Mouse (Mus musculus) cerebellum, adult 2 months (tissue): Measurements from ENCODE around the gene Fam118b. TPM values are rescaled to one million over a fixed set of nuclear protein-coding genes. Genes with fewer than 3 reads are reported as not detected.
A peak's percentile ranks its signal among the peaks of the same experiment; 100 is the strongest.

Experiments used
- DNase-seq, 2 experiments: peaks; one replicate each; pipeline ENCODE4 v3.0.0; 2021
- H3K27ac ChIP-seq: fragments of 200-500 bp; 2 replicates; pipeline ENCODE4 v1.5.1; 2012; ENCODE audit warnings: low read length, control low read depth, inconsistent platforms; ENCODE audit not compliant: insufficient read depth
- H3K27me3 ChIP-seq: fragments of 200-500 bp; 2 replicates; pipeline ENCODE4 v1.6.1; 2012; ENCODE audit warnings: inconsistent platforms, mild to moderate bottlenecking, low read length, moderate library complexity; ENCODE audit not compliant: control insufficient read depth, insufficient read depth
- H3K4me1 ChIP-seq: fragments of 200-500 bp; 2 replicates; pipeline ENCODE4 v1.6.1; 2011; ENCODE audit warnings: low read length; ENCODE audit not compliant: control insufficient read depth, insufficient read depth
- H3K4me3 ChIP-seq: fragments of 200-500 bp; replicated peaks from 2 replicates; pipeline ENCODE3; 2011; ENCODE audit warnings: mild to moderate bottlenecking, low read depth, low read length, control low read depth; ENCODE audit not compliant: insufficient read depth
- CTCF ChIP-seq: fragments of 200-500 bp; IDR thresholded peaks from 2 replicates; pipeline ENCODE4 v1.5.1; 2011; ENCODE audit warnings: low read depth, mild to moderate bottlenecking, control low read depth, low read length, moderate library complexity, borderline replicate concordance; ENCODE audit not compliant: insufficient read depth
- POLR2A ChIP-seq: fragments of 200-500 bp; IDR thresholded peaks from 2 replicates; pipeline ENCODE4 v1.6.1; 2011; ENCODE audit warnings: low read length, control low read depth, borderline replicate concordance; ENCODE audit not compliant: insufficient read depth
- WGBS: fragments of 180-500 bp; shearing (Covaris S2); methylation state at CpG from one replicate; pipeline ENCODE4 v1.1.7; 2018; 5-methylcytosine and 5-hydroxymethylcytosine counted together
- polyA plus RNA-seq: library from polyadenylated mRNA; depleted of rRNA; stranded (reverse); fragments of >200 nt; gene quantifications from 2 replicates; pipeline ENCODE4 v1.2.3, GENCODE M21; 2012; rRNA removed

The Fam118b gene
- 23.3 and 23.4 TPM in 2 replicates for polyA plus RNA-seq

DNA sequence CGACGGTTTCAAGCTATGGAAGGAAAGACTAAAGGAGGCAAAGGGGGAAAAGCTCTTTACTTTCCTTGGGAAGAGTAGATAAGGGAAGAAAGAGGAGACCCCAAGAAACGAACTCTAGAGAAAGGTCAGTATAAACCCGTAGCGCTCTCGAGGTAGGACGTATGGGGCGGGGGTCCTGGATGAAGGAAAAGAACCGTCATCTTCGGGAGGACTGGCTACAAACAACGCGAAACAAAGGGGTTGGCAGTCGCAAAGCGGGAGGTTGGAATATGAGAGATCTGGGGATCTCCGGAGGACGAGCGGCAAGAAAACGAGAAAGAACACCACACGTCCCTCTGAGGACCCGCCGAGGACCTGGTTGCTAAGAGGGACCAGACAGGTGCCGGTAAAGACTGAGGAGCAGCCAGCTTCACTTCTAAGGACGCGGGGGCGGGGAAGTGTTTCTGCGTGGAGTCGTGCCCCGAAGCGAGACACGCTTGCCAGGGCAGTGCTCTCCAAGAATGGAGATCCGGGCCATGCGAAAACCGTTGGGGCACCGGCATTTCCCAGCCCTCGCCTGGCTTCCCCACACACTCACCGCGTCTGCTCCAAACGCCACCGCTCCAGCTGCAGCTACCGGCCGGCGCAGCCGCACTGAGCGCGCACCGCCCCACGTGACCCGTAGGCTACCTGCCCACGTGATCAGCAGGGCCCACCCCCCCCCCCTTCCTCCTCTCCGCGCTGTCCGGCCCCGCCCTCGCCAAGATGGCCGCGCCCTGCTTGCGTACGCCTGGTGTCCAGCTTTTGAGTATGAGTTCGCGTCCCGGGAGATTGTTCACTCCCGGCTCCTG lies at the start of gene Fam118b, which contains the start of gene Rpusd4:
Gene Fam118b (minus strand): TSS at position 660 of the 830 bp plus-strand sequence.
Gene Rpusd4 (plus strand): TSS at position 720 of the 830 bp plus-strand sequence.
- Histone ChIP-seq H3K4me3 (peak within 1 kb of the TSS; percentile 69), H3K27ac (peak within 1 kb of the TSS; percentile 30), H3K4me1 (no peaks in the 10 kb centered on the region; the same call in 1 of the 2 replicates), H3K27me3 (no peaks in the 10 kb centered on the region)
- DNase-seq, result peak; percentile 92 to 93
- no peak for TF ChIP-seq CTCF
- peak; percentile 99 for TF ChIP-seq POLR2A
- under 1% methylated on average over 61 of the region's 62 CpGs for WGBS

GRCm38 (mm10) chr9:35316771-35317211 lies 49.2 kb upstream of the Fam118b start:
- TF ChIP-seq POLR2A (no peak), CTCF (no peak)
- 95% methylated on average over 3 of the region's 3 CpGs for WGBS
- DNase-seq, result no peak
- H3K27me3 ChIP-seq, result no peaks in the 10 kb centered on the region
- no peak overlapping the region for H3K27ac ChIP-seq
- H3K4me1 ChIP-seq, result peaks cover 18% of the 10 kb centered on the region
- no peak overlapping the region for H3K4me3 ChIP-seq

- DNase-seq, result no peak
- no peaks in the 10 kb centered on the region for H3K27me3 ChIP-seq
- no peak for TF ChIP-seq POLR2A
- TF ChIP-seq CTCF, result no peak
- 88% methylated on average over 1 of the region's 1 CpGs for whole genome bisulfite sequencing
- peaks cover 18% of the 10 kb centered on the region for H3K4me1 ChIP-seq
- no peak overlapping the region for H3K27ac ChIP-seq
- no peak overlapping the region for H3K4me3 ChIP-seq
Measured at GRCm38 (mm10) chr9:35314254-35314653, 46.6 kb upstream of the Fam118b start.

DNA sequence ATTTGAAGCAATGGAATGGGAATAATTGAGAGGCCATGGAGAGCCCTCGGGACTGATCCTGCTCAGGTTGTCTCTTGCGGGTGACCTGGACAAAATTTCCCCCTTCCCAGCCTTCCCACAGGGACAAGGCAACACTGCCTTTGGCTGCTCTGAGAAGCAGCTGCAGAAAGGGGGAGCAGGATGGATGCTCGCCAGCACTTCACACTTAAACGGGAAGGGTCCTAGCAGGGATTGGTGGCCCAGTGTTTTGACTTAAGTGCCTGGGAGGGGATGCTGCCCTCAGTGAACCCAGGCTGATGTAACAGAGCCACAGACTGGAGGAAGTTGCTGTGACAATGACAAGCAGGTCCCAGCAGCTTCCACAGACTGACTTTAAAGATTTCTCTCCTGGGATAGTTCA lies 46.0 kb upstream of the Fam118b start:
- no peak for TF ChIP-seq CTCF
- no peak for TF ChIP-seq POLR2A
- Histone ChIP-seq H3K4me3 (no peak overlapping the region), H3K27ac (no peak overlapping the region), H3K4me1 (peaks cover 18% of the 10 kb centered on the region), H3K27me3 (no peaks in the 10 kb centered on the region)
- 45% methylated on average over 4 of the region's 4 CpGs for WGBS
- DNase-seq, result no peak

DNA sequence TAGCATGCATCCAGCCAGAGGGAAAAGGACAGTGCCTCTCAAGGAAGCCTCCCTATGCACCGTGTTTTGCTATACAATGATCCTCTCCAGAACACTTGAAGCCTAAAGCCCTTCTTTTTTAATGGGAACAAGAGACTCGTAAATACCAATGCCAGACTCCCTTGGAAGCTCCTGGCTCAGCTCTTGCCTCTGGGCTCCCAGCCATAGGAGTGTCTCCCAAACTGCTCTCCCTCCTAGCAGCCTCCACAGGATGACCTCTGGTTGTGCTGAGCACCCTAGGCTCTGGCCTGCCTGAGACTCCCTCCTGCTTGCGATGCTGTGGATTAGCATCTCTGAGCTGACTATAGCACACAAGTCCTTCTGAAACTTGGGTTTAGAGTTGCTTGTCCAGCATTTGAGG lies 44.9 kb upstream of the Fam118b start:
- 15% methylated on average over 3 of the region's 3 CpGs for WGBS
- Histone ChIP-seq H3K27me3 (no peaks in the 10 kb centered on the region), H3K4me3 (no peak overlapping the region), H3K27ac (no peak overlapping the region), H3K4me1 (peaks cover 18% of the 10 kb centered on the region)
- DNase-seq, result peak; percentile 76 to 80
- TF ChIP-seq CTCF, result no peak
- no peak for TF ChIP-seq POLR2A

DNA sequence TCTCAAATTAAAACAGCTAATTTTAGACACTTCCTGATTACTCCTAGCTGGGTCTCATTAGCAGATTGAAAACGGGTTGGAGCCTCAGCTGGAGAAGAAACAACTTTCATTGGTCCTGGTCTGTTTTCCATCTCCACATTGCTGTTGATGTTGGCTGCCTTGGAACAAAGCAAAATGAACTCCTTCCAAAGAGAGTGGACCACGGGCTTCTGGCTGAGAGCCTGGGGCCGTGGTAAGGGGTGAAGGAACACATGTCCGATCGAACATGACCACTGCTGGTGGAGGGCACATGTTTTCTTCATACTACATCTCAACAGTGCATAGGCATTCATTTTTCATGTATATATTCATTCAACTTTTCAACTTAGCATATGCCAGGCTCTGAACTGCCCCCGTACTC lies 42.8 kb upstream of the Fam118b start:
- 72% methylated on average over 6 of the region's 6 CpGs for WGBS
- H3K4me1 ChIP-seq, result peaks cover 18% of the 10 kb centered on the region
- H3K27me3 ChIP-seq, result no peaks in the 10 kb centered on the region
- no peak for DNase-seq
- no peak overlapping the region for H3K4me3 ChIP-seq
- TF ChIP-seq CTCF (no peak), POLR2A (no peak)
- H3K27ac ChIP-seq, result no peak overlapping the region

DNA sequence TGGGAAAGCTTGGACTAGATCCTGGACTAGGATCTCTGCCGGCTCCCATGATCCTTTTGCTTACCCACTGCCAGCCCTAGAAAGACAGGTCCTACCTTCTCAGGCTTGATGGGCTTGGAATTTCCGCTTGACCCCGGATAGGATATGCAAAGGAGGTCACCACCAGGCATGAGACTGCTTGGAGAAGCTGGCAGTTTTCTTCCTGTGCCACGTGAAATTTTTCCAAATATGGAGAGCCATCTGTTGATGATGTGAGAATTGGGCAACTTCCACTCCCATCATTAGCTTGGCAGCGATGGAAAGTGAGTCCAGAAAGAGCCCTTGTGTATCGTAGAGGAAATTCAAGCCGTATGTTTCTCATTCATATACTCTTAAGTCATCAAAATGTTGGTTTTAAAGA lies 39.9 kb upstream of the Fam118b start:
- Histone ChIP-seq H3K27ac (no peak overlapping the region), H3K4me1 (peaks cover 7% of the 10 kb centered on the region; the same call in 1 of the 2 replicates), H3K27me3 (no peaks in the 10 kb centered on the region), H3K4me3 (no peak overlapping the region)
- TF ChIP-seq CTCF (no peak), POLR2A (no peak)
- WGBS, result 12% methylated on average over 7 of the region's 7 CpGs
- peak; percentile 62 to 85 for DNase-seq

- no peak overlapping the region for H3K27ac ChIP-seq
- H3K4me1 ChIP-seq, result no peaks in the 10 kb centered on the region
- 95% methylated on average over 3 of the region's 3 CpGs for WGBS
- no peak for DNase-seq
- H3K4me3 ChIP-seq, result no peak overlapping the region
- no peak for TF ChIP-seq POLR2A
- no peaks in the 10 kb centered on the region for H3K27me3 ChIP-seq
Measured at GRCm38 (mm10) chr9:35302172-35302571, 34.6 kb upstream of the Fam118b start.

DNA sequence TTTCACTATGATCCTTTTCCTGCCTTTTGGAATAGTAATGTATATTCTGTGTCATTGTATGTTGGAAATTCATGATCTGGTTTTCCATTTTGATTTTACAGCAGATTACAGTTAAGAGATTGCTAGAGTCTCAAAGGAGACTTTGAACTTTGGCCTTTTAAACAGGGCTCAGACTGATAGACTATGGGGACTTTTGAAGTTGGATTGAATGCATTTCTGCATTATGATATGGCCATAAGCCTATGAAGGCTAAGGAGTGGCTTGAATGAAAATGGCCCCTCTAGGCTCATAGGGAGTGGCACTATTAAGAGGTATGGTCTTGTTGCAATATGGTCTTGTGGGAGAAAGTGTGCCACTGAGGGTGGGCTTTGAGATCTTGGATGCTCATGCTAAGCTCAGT lies 30.2 kb upstream of the Fam118b start:
- DNase-seq, result no peak
- Histone ChIP-seq H3K27ac (no peak overlapping the region), H3K4me3 (no peak overlapping the region), H3K4me1 (no peaks in the 10 kb centered on the region), H3K27me3 (no peaks in the 10 kb centered on the region)
- TF ChIP-seq POLR2A (no peak), CTCF (no peak)
